Mouse (Mus musculus): ENCODE measurements at regions not wholly inside any gene's neighbourhood (a gene's known extent, or its start where the extent isn't known, plus 50 kb on each side); places are given as distances from the start of the nearest gene placed in this dataset.
"Not testable (repeated sequence)": the region's sequence is repeated elsewhere in the genome, so short reads cannot be mapped to it uniquely, and the experiment has no call there.

DNA sequence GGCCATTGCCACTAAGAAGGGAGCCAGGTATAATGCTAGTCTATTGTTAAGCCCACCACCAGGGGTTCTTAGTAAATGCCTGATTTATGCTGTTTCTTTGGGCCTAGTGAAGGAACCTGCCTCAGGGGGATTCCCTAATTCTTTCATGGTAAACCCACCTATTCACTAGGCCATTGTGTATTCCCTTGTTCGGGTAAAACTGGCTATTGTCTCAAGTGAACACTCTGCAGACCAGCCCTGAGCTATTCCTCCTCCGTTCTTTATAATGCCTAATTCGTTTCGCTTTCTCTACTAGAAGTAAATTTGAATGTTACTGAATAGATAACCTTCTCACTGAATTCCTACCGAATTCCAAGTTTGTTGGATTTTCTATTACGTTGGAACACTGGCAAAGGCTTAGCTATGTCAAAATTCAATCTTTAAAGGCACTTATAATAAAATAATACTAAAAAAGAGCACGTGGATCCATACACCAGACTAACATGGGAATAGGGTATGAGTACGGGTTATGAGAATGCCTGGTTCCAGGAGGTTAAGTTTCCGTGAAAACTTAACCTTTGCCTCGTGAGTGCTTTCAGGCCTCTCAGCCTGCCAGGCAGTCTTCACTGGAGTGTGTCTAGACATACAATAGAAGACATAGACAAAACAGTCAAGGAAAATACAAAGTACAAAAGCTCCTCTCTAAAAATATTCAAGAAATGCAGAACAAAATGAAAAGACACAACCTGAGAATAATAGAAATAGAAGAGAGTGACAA is 536.8 kb upstream of the Cntn5 start:
- not testable (repeated sequence) for H3K36me3 ChIP-seq; H3K9ac ChIP-seq; H3K4me3 ChIP-seq; H3K27me3 ChIP-seq; ATAC-seq (ENCODE audit: low read depth); H3K4me1 ChIP-seq (replicated peaks); H3K4me2 ChIP-seq; H3K27ac ChIP-seq (replicated peaks); H3K9me3 ChIP-seq
- 35% methylated on average over 10 of the region's 10 CpGs for WGBS

DNA sequence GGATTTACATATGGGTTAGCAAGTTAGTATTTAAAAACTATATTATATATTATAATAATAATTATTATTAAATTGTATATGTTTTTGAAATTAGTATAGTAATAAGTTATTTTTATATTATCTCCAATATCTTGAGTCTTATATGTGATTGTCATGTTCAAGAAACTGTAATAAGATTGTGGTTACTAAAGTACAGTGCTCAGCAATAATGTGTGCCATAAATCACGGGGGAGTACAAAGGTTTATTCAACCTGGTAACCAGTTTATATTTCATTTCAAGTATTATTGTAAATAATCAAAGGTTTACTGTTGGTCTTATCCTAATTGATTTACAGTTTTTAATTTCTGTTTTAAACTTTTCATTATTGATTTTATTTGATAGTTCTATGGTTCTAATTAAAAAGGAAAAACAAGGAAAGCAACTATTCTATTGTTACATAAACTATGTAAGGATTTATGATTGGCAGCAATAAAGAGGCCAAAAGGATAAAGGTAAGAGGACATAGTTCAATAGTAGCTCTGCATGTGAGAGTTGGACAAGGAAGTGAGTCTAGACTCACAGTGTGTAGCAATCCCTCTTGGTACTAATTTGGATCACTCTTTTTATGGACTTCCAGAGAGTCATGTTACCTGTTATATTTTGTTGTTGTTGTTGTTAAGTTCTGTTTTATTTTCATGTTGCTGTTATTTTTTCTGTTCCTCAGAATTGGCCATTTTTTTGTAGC is 532.0 kb upstream of the Cntn5 start:
- WGBS: 91% methylated on average over 1 of the region's 1 CpGs
- ATAC-seq (ENCODE audit: low read depth): no peak

DNA sequence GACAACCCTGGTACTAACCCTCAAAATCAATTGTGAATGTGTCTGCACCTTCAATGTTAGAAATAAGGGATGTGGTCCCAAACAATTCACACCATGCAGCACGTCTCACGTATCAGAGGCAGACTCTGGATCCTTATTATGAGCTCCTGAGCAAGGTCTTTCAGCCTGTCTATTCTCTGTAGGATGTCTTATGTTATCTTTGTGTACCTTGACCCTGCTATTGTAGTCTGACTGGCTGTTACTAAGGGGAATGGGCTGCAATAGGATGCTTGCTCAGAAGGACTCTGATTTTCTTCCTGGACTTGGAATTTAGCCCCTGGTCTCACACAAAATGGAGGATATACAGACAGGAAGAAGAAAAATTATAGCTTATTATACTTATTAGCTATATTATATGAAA is 531.4 kb upstream of the Cntn5 start:
- Histone ChIP-seq H3K9me3 (no peaks in the 10 kb centered on the region), H3K27ac (replicated peaks) (no peak overlapping the region), H3K36me3 (no peaks in the 10 kb centered on the region), H3K4me3 (no peak overlapping the region), H3K4me2 (no peak overlapping the region), H3K4me1 (replicated peaks) (no peaks in the 10 kb centered on the region), H3K9ac (no peak overlapping the region), H3K27me3 (no peaks in the 10 kb centered on the region)
- no peak for ATAC-seq (ENCODE audit: low read depth)
- 73% methylated on average over 2 of the region's 2 CpGs for WGBS

More for the DNA sequence above, 532.0 kb upstream of the Cntn5 start:
- H3K27me3 ChIP-seq: no peaks in the 10 kb centered on the region
- H3K4me3 ChIP-seq: no peak overlapping the region
- H3K9ac ChIP-seq: no peak overlapping the region
- no peaks in the 10 kb centered on the region for H3K36me3 ChIP-seq
- H3K9me3 ChIP-seq: no peaks in the 10 kb centered on the region
- H3K27ac ChIP-seq (replicated peaks): no peak overlapping the region
- no peak overlapping the region for H3K4me2 ChIP-seq
- H3K4me1 ChIP-seq (replicated peaks): no peaks in the 10 kb centered on the region

DNA sequence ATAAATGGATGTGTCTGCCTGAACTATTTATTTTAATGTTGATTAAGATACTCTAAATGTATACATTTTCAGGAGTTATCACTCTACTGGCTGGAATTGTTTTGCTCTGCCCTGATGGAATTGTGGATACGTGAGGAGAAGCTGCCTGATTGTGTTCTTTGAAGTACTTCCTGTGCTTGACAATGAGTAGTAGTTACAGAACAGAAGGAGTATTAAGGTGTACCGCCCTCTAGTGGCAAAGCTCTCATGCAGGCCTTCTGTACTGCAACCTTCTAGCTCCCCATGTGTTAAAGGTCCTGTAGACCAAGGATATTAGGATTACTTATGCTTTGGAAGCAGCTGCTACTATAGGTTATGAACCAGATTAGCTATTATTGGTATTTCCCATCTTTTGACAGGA is 530.4 kb upstream of the Cntn5 start:
- Histone ChIP-seq H3K9me3 (no peaks in the 10 kb centered on the region), H3K27ac (replicated peaks) (no peak overlapping the region), H3K36me3 (no peaks in the 10 kb centered on the region), H3K4me3 (no peak overlapping the region), H3K4me2 (no peak overlapping the region), H3K4me1 (replicated peaks) (no peaks in the 10 kb centered on the region), H3K27me3 (no peaks in the 10 kb centered on the region), H3K9ac (no peak overlapping the region)
- 33% methylated on average over 2 of the region's 2 CpGs for WGBS
- ATAC-seq (ENCODE audit: low read depth): no peak

DNA sequence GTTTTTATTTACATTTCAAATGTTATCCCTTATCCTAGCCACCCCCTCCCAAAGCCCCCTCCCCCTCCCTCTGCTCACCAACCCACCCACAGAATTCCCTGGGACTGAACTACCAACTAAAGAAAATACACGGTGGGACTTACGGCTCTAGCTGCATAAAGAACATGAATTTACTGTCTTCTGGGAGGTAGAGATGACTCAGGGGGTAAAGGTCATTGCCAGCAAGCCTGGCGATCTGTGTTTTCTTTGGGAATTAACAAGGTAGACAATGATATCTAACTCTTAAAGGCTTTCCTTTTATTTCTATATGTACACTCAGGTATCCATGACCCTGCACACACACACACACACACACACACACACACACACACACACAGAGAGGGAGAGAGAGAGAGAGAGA is 521.9 kb upstream of the Cntn5 start:
- Histone ChIP-seq H3K27me3 (no peaks in the 10 kb centered on the region), H3K27ac (replicated peaks) (no peak overlapping the region), H3K36me3 (no peaks in the 10 kb centered on the region), H3K9me3 (no peaks in the 10 kb centered on the region), H3K4me1 (replicated peaks) (no peaks in the 10 kb centered on the region), H3K4me2 (no peak overlapping the region), H3K4me3 (no peak overlapping the region), H3K9ac (no peak overlapping the region)
- no peak for ATAC-seq (ENCODE audit: low read depth)
- 79% methylated on average over 3 of the region's 3 CpGs for WGBS

DNA sequence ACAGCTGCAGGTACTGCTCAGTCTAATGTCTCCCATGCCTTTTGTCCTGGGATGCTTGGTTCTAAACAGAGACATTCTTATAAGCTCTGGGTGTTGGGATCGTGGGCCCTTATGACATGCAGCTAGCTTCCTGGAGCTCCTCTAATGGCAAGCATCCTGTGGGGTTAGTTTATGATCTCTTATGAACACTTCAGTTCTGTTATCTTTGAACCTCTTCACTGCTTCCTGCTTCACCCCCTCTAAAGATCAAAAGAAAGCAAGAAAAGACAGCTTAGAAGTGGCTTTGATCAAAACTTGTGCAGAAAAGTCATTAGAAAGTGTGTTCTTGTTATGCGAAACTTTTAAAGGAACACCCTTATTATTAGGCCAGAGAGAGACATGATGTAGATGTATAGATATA is 492.3 kb upstream of the Cntn5 start:
- no peak for ATAC-seq (ENCODE audit: low read depth)
- Histone ChIP-seq H3K36me3 (no peaks in the 10 kb centered on the region), H3K4me3 (no peak overlapping the region)

DNA sequence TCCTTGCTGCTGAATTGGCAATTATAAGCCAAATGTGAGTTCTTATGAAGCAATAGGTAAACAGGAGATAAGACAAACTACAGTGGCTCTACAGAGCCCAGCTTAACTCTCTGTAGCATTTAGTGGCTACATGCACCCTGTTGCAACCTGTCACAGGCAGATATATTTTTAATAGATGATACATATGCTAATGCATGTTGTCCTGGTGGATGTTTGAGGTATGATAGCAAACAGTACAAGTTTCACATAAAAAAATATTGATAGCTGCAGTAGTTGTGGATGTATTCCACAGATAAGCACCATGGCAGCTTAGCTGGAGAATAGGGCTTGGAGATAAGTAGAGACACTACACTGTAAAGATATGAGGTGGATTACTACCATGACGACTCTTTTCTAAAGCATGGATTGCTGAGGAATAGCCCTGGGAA is 477.1 kb upstream of the Cntn5 start:
- 79% methylated on average over 1 of the region's 1 CpGs for WGBS
- no peaks in the 10 kb centered on the region for H3K36me3 ChIP-seq
- ATAC-seq (ENCODE audit: low read depth): no peak

More for the DNA sequence above, 492.3 kb upstream of the Cntn5 start:
- Histone ChIP-seq H3K27me3 (no peaks in the 10 kb centered on the region), H3K27ac (replicated peaks) (no peak overlapping the region), H3K4me1 (replicated peaks) (no peaks in the 10 kb centered on the region), H3K9me3 (no peaks in the 10 kb centered on the region), H3K4me2 (no peak overlapping the region), H3K9ac (no peak overlapping the region)
- 67% methylated on average over 2 of the region's 2 CpGs for WGBS

DNA sequence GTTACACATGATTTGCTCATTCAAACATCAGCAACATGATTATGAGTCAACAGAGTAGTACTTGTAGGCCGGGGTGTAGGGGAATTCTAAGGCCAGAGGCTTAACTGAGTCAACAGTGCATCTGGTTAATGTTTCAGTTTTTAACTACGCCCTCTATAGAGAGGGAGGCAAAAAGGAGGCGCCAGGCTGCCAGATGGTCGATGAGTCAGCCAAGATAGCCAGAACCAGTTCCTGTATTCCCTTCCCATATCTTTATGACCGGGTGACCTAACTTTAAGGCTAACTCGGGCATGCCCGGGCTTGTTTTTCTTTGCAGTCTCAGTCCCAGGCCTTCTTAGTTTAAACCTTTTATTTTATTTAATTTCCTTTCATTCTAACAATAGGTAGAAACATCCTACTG is 476.0 kb upstream of the Cntn5 start:
- Histone ChIP-seq H3K9me3 (no peaks in the 10 kb centered on the region), H3K36me3 (no peaks in the 10 kb centered on the region), H3K4me3 (no peak overlapping the region), H3K9ac (no peak overlapping the region), H3K27me3 (no peaks in the 10 kb centered on the region), H3K27ac (replicated peaks) (no peak overlapping the region), H3K4me2 (no peak overlapping the region), H3K4me1 (replicated peaks) (no peaks in the 10 kb centered on the region)
- no peak for ATAC-seq (ENCODE audit: low read depth)
- 88% methylated on average over 7 of the region's 7 CpGs for WGBS

More for the DNA sequence above, 477.1 kb upstream of the Cntn5 start:
- H3K4me3 ChIP-seq: no peak overlapping the region
- no peaks in the 10 kb centered on the region for H3K4me1 ChIP-seq (replicated peaks)
- H3K27me3 ChIP-seq: no peaks in the 10 kb centered on the region
- H3K27ac ChIP-seq (replicated peaks): no peak overlapping the region
- no peak overlapping the region for H3K9ac ChIP-seq
- no peaks in the 10 kb centered on the region for H3K9me3 ChIP-seq
- no peak overlapping the region for H3K4me2 ChIP-seq

DNA sequence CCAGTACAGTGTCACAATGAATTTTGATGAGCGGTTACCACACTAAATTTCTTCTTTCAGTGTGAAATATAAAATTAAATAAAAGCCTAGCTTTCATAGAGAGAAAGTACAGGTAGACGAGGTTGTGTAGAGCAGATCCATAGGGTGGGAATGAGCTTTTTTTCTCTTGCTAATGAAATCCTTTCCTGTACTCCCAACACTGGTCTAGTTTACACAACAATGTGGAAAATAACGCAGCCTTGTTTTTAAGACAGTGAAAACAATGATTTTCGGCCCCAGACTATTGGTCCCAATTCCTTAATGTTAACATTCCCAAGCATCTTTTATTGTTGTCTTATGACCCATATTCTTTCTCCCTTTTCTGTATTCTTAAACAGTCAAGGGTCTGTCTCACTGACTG is 473.5 kb upstream of the Cntn5 start:
- no peaks in the 10 kb centered on the region for H3K9me3 ChIP-seq
- H3K4me3 ChIP-seq: no peak overlapping the region

DNA sequence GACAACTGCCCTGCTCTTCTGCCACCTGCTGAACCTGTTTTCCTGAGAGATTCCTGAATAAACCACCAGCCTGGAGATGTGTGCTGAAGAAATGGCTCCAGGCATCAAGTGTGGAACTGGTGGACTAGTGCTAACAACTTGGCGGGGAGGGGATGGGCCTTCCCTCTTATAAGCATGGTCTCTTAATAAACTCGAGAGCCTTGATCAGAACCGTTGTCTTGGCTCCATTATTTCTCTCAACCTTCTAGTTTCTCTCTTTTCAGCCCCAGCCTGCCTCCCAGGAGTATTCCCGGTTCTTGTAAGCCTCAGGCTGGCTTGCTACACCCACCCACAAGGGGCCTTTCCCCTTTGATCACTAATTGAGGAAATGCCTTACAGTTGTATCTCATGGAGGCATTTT is 473.0 kb upstream of the Cntn5 start:
- H3K9ac ChIP-seq: no peak overlapping the region
- no peaks in the 10 kb centered on the region for H3K36me3 ChIP-seq
- WGBS: 77% methylated on average over 4 of the region's 4 CpGs
- no peak overlapping the region for H3K4me3 ChIP-seq
- H3K27ac ChIP-seq (replicated peaks): no peak overlapping the region
- no peaks in the 10 kb centered on the region for H3K4me1 ChIP-seq (replicated peaks)
- no peaks in the 10 kb centered on the region for H3K9me3 ChIP-seq
- no peak overlapping the region for H3K4me2 ChIP-seq
- no peak for ATAC-seq (ENCODE audit: low read depth)
- no peaks in the 10 kb centered on the region for H3K27me3 ChIP-seq

More for the DNA sequence above, 473.5 kb upstream of the Cntn5 start:
- no peak overlapping the region for H3K9ac ChIP-seq
- H3K27me3 ChIP-seq: no peaks in the 10 kb centered on the region
- no peak overlapping the region for H3K27ac ChIP-seq (replicated peaks)
- no peak for ATAC-seq (ENCODE audit: low read depth)
- H3K4me1 ChIP-seq (replicated peaks): no peaks in the 10 kb centered on the region
- WGBS: 86% methylated on average over 4 of the region's 4 CpGs
- H3K36me3 ChIP-seq: no peaks in the 10 kb centered on the region
- no peak overlapping the region for H3K4me2 ChIP-seq

DNA sequence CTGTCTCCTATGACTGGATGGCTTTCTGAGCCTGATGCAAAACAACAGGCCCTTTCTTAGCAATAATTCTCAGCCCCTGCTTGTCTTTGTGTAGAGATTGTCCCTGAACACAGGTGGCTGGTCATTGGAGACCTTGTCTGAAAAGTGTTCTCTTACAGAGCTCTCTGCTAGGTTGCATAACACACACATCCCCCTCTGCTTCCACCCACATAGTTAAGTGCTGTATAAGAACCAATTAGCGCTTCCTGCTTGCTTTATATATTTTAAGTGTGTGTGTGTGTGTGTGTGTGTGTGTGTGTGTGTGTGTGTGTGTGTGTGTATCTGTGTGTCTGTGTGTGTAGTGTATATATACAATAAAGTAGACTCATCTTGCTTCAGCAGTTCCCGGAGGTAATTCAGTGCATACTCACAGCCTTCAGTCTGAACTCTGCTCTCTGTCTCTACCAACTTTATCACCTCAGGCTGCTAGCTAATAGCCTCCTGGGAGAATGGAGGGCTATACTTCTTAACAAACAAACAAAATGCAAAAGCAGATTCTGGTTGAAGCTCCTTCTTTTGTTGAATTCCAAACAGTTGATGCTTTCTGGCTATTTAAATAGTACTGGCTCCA is 468.8 kb upstream of the Cntn5 start:
- Histone ChIP-seq H3K27me3 (no peaks in the 10 kb centered on the region), H3K9me3 (no peaks in the 10 kb centered on the region), H3K4me1 (replicated peaks) (no peaks in the 10 kb centered on the region), H3K4me3 (no peak overlapping the region), H3K36me3 (no peaks in the 10 kb centered on the region), H3K27ac (replicated peaks) (no peak overlapping the region), H3K9ac (no peak overlapping the region), H3K4me2 (no peak overlapping the region)
- ATAC-seq (ENCODE audit: low read depth): no peak
- 88% methylated on average over 2 of the region's 2 CpGs for WGBS

DNA sequence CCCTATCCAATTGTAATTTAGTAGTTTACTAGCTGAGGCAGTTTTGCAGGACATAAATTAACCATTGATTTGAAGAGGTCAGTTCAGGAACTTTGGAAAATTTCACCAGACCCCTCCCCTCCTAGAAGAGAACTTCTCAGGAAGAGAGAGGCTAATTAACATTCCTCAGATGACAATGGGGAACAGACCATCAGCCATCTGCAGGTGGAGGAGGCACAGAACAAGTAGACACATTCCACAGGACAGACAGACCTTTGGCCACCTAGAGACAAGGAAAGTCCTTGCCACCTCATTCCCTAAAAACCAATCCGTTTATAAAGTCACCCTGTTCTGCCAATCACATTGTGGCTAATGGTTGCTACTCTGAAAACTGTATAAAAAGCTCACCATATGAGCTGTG is 463.5 kb upstream of the Cntn5 start:
- Histone ChIP-seq H3K4me1 (replicated peaks) (no peaks in the 10 kb centered on the region), H3K9ac (no peak overlapping the region), H3K4me2 (no peak overlapping the region), H3K4me3 (no peak overlapping the region), H3K36me3 (no peaks in the 10 kb centered on the region), H3K27ac (replicated peaks) (no peak overlapping the region), H3K9me3 (no peaks in the 10 kb centered on the region), H3K27me3 (no peaks in the 10 kb centered on the region)
- WGBS: 63% methylated on average over 1 of the region's 1 CpGs
- no peak for ATAC-seq (ENCODE audit: low read depth)
